Mouse (Mus musculus) layer of hippocampus, postnatal 10 days (tissue): Measurements from ENCODE around the gene Prdx2. TPM values are rescaled to one million over a fixed set of nuclear protein-coding genes. Genes with fewer than 3 reads are reported as not detected.

ENCODE experiments used
- DNase-seq, 2 experiments: peaks; one replicate each; pipeline ENCODE4 v3.0.0; 2021; ENCODE audit warnings: low spot score in 2 of 2
- total RNA-seq, 2 experiments: library from RNA; stranded (reverse); gene quantifications; 2 replicates each; pipeline ENCODE4 v1.2.3; 2021

Prdx2 gene
- total RNA-seq, 2 experiments from 2014 or later = 492 to 505 TPM

DNA sequence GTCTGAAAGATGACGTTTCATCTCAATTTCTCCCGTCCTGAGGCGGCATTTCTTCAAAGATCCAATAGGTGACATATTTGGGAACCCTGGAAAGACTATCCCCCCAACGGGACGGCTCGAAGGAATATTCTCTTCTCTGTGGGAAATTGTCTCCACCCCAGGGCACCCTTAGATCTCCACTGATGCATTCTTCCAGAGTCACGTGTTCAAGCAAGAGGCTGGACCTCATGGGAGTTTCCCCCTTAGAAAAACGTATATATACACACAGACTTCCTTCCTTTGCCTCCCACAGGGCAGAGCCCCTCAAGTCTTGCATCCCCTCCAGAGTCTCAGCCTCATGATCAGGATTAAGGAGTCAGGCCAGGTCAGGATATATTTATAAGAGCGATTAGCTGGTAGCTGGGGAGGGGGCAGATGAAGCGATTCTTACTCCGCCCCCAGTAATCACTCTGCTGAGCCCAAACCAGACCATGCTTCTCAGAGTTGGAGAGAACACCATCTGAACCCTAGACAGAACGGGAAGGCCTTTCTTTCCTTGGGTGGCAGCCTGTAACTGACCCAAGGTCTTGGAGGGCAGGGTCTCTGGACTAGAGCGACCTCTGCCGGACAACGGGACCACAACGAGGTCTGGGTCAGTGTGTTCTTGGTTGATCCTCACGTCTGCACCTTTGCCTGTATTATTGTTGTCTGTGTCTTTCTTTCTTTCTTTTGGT lies 22.7 kb upstream of the Prdx2 start, which contains the start of gene Rtbdn:
Gene Rtbdn (plus strand): TSS at position 464 of the 713 bp plus-strand sequence.
- DNase-seq = no peak

- DNase-seq = no peak
Measured at GRCm38 (mm10) chr8:84947241-84947545, 22.2 kb upstream of the Prdx2 start.

- no peak for DNase-seq
Measured at GRCm38 (mm10) chr8:84949753-84950152, 19.6 kb upstream of the Prdx2 start.

DNA sequence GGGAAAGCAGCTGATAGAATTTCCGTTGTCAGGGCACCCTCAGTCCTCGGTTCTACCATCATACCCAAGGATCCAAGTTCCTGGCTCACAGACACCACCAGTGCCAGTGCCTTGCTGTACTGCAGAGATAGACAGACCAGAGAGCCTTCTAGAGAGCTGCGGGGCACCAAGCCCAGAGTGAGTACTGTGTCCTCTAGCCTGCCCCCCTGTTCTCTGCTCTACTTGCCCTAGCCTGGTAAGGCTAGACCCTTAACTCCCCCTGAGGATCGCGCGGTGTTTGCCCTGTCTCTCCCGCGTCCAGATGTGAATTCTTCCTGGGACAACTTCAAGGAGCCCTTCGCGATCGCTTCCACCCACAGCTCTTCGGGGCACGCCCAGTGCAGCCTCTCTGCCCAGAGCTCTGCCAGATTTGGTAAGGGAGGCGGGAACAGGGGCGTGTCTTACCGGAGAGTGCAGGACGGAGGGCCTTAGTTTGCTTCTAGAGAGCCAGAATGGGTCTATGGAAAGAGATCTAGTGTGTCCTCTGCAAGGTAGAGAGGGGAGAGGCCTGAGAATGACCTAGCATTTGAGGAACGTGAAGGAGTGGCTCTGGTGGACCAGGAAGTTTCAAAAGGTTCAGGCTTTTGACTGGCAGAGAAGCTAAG lies 16.7 kb upstream of the Prdx2 start:
- no peak for DNase-seq

GRCm38 (mm10) chr8:84956768-84957167 lies 12.6 kb upstream of the Prdx2 start:
- peak; percentile 79 to 80 for DNase-seq

GRCm38 (mm10) chr8:84959811-84960210 lies 9.6 kb upstream of the Prdx2 start:
- DNase-seq = no peak

DNA sequence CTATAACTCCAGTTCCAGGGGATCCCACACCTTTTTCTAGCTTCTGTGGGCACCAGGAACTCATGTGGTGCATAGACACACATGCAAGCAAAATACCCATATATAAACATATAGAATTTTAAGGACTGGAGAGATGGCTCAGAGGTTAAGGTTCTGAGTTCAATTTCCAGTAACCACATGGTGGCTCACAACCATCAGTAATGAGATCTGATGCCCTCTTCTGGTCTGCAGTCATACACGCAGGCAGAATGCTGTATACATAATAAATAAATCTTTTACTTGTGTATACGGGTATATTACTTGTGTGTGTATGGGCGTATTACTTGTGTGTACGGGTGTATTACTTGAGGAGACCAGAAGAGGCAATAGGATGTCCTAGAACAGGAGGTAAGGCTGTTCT lies 5.4 kb upstream of the Prdx2 start:
- no peak for DNase-seq

DNA sequence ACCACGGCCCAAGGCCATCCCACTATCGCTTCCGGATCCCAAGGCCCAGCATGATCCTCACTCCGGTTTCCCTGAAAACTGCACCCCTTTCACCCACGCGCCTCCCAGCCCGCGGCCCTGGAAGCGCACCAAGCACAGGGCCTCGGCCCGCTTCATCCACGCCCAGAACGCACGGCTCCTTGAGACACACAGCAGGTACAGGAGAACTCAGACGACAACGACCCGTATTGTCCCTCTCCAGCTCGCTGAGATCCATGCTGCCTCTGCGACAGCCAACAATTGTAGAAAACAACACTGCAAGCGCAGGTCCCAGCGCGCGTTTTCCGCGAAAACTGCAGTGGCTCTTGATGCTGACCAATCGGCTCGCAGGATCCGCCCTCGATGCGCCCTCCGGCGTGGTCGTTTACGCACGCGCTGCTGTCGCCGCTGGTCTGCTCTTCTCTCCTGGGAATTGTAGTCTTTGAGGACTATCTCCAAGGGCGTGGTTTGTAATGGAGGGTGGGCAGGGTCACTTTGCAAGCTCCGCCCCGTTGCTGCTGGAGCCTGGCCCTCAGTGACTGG lies 3.6 kb upstream of the Prdx2 start:
- DNase-seq = peak; percentile 88 to 90

DNA sequence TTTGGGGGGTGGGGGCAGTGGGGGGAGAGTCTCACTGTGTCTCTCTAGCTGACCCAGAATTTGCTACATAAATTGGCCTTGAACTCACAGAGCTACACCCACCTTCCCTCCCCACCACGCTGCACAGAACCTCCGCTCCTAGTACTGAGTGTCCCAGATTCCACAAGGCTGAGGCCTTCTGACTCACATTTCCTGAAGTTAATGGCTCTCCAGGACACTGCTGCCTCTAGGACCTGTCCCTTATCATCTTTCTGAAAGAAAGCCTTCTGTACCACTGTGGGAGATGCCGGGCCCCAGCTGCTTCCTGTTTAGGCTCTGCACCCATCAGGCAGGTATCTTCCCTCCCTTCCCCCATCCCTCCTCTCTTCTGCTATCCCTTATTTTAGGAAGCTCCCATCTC lies 2.8 kb upstream of the Prdx2 start:
- DNase-seq = peak in 1 of 2 experiments; percentile 12

DNA sequence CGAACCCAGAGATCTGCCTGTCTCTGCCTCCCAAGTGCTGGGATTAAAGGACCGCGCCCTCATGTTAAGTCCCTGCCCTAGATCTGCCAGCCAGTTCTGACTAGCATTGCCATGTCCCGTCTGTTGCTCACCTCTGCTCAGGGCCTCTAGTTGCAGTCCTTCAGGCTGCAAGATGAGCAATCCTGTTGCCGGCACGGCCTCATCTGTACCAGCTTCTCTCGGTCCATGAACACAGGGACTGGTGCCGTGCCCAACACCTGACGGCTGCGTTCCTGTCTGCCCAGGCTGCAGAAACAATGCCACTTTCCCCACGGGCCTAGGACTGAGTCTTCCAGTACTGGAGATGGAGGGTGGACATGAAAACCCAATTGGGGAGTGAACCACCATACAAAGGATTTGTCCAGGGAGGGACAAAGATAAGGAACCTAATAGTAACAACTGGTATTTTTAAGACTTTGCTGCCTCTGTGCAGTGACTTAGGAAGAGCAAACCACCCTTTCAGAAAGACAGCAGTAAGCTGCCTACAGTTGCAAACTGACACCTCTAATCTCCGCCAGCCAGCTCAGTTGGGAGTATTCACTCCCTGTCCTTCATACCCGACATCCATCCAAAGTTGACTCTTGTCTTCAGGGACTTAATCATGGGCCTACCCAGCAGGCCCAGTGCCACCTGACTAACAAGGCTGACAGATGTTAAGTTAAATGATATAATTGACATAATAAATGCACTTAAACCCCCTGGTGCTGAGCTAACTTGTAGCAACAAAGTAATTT lies 1.7 kb upstream of the Prdx2 start:
- DNase-seq = no peak

- DNase-seq = no peak
Measured at GRCm38 (mm10) chr8:84968650-84969049, 737 bp upstream of the Prdx2 start.

- DNase-seq = no peak
Measured at GRCm38 (mm10) chr8:84970135-84970790, 876 bp downstream of the Prdx2 start.

DNA sequence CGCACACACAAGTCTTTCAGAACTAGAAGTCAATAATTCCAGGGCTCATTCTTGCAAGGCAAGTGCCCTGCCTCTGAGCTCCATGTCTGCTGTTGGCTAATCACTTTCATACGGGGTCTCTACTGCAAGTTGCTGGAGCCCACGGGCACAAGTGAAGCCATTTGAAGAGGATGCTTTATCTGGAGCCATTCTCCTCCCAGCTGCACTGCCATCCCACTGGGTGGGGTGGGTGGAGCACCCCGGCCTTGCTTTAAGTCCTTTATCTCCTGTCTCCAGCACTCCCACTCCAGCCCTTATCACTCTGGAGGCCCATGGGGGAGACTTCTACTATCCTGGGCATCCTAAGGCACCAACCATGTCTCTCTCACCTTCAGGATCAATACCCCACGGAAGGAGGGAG lies 1.5 kb downstream of the Prdx2 start:
- no peak for DNase-seq

GRCm38 (mm10) chr8:84973079-84973478 lies 3.7 kb downstream of the Prdx2 start:
- DNase-seq = no peak

GRCm38 (mm10) chr8:84973803-84974542 lies 4.6 kb downstream of the Prdx2 start:
- peak in 1 of 2 experiments; percentile 52 for DNase-seq

- no peak for DNase-seq
Measured at GRCm38 (mm10) chr8:84974543-84975142, 5.3 kb downstream of the Prdx2 start.

GRCm38 (mm10) chr8:84975434-84975833 lies 6.0 kb downstream of the Prdx2 start:
- peak; percentile 74 to 81 for DNase-seq

- peak; percentile 93 to 95 for DNase-seq
Measured at GRCm38 (mm10) chr8:84976031-84976762, 6.8 kb downstream of the Prdx2 start.

DNA sequence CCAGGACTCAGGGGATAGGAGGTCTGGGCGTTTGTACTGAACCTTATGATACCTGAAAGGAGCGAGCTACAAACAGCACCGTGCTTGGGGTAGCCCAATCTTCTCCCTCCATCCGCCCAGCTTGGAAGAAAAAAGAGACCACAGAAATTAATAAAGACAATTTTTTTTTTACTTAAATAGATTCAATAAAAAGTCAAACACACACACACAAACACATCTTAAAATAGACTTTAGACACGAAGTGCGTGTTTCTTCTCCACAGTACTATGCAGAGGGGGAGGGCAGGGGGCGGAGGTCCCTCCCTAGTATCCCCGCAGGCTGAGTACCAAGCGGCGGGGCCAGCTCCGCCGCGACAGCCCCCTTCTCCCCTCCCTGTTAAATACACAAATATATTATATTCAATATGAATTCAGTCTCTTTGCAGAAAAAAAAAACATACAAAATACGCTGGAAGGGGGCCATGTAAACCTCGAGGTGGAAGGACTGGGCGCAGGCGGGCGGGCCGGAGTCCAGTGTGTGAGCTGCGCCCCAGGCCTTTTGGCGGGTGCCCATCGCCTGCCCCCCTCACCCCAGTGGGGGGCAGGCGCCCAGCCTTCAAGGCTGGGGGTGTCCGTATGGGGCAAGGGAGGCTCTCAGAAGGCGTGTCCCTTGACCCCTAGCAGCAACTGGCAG lies 7.5 kb downstream of the Prdx2 start:
- no peak for DNase-seq
